Mouse (Mus musculus) forebrain, embryonic 13.5 days (tissue): ENCODE results near the gene Ccdc151. TPM values are rescaled to one million over a fixed set of nuclear protein-coding genes. Genes with fewer than 3 reads are reported as not detected.

Experiments
- ATAC-seq: fragments of 200-750 bp; cut with Nextera tagmentation; 2 replicates; pipeline ENCODE4 v1.8.0; 2017
- H3K27ac ChIP-seq: fragments of 300-500 bp; sonication (generic); 2 replicates; pipeline ENCODE4 v1.5.1; 2015; ENCODE audit warnings: inconsistent platforms, mild to moderate bottlenecking, moderate library complexity
- H3K27me3 ChIP-seq: fragments of 300-500 bp; sonication (generic); 2 replicates; pipeline ENCODE4 v1.6.1; 2015; ENCODE audit warnings: mild to moderate bottlenecking, inconsistent platforms
- H3K36me3 ChIP-seq: fragments of 300-500 bp; sonication (generic); 2 replicates; pipeline ENCODE4 v1.6.1; 2015; ENCODE audit warnings: mild to moderate bottlenecking, inconsistent platforms; ENCODE audit not compliant: poor library complexity, severe bottlenecking
- H3K4me1 ChIP-seq: fragments of 300-500 bp; sonication (generic); 2 replicates; pipeline ENCODE4 v1.6.1; 2015; ENCODE audit warnings: inconsistent platforms
- H3K4me2 ChIP-seq: fragments of 300-500 bp; sonication (generic); 2 replicates; pipeline ENCODE4 v1.6.1; 2015; ENCODE audit warnings: inconsistent platforms, mild to moderate bottlenecking, moderate library complexity
- H3K4me3 ChIP-seq: fragments of 300-500 bp; sonication (generic); 2 replicates; pipeline ENCODE4 v1.5.1; 2015; ENCODE audit warnings: mild to moderate bottlenecking, inconsistent platforms
- H3K9ac ChIP-seq: fragments of 300-500 bp; sonication (generic); 2 replicates; pipeline ENCODE4 v1.6.1; 2015; ENCODE audit warnings: mild to moderate bottlenecking, inconsistent platforms
- H3K9me3 ChIP-seq: fragments of 300-500 bp; sonication (generic); replicated peaks from 2 replicates; pipeline ENCODE4 v1.6.1; 2016; ENCODE audit warnings: inconsistent platforms
- WGBS: fragments of 180-500 bp; shearing (Covaris S2); methylation state at CpG from one replicate; pipeline ENCODE4 v1.1.7; 2015; 5-methylcytosine and 5-hydroxymethylcytosine counted together
- polyA plus RNA-seq: library from polyadenylated mRNA; unstranded; fragments of >200 nt; fragmentation: Nextera tagmentation; extraction: Ambion mirVana; gene quantifications from 2 replicates; pipeline ENCODE4 v1.2.1, GENCODE M21; 2015

Ccdc151 gene
- polyA plus RNA-seq, 1 experiment from 2014 or later, result 4.0 TPM

DNA sequence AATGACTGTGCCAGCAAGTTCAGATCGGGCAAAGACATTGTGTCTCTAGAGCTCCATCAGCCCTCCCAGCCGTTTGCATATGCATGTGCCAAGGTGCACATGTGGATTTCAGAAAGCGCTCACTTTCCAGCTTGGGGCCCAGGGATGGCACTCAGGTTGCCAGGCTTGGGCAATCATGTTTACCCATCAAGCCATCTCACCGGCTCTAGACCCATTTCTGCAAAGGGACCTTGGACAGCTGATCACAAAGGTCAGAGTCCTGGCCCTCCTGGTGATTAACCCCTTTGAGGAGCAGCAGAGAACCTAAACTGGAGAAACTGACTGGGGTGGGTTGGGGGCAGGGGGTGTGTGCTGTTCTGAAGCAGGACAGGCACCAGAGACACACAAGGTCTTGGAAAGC lies 10.2 kb downstream of the Ccdc151 start:
- Histone ChIP-seq H3K4me1 (peaks cover 22% of the 10 kb centered on the region), H3K36me3 (no peaks in the 10 kb centered on the region), H3K9ac (no peak overlapping the region), H3K27ac (no peak overlapping the region), H3K4me2 (no peak overlapping the region), H3K27me3 (peaks cover 53% of the 10 kb centered on the region), H3K4me3 (no peak overlapping the region), H3K9me3 (no peaks in the 10 kb centered on the region)
- 84% methylated on average over 4 of the region's 4 CpGs for WGBS
- no peak for ATAC-seq

- ATAC-seq, result peak; percentile 50; the same call in 1 of the 2 replicates
- 1% methylated on average over 42 of the region's 42 CpGs for WGBS
These were observed 13.0 kb downstream of the Ccdc151 start, which contains the start of gene Rgl3 for GRCm38 (mm10) chr9:21989230-21990110. Gene Rgl3, minus strand, starts transcription at chr9:21989446.

DNA sequence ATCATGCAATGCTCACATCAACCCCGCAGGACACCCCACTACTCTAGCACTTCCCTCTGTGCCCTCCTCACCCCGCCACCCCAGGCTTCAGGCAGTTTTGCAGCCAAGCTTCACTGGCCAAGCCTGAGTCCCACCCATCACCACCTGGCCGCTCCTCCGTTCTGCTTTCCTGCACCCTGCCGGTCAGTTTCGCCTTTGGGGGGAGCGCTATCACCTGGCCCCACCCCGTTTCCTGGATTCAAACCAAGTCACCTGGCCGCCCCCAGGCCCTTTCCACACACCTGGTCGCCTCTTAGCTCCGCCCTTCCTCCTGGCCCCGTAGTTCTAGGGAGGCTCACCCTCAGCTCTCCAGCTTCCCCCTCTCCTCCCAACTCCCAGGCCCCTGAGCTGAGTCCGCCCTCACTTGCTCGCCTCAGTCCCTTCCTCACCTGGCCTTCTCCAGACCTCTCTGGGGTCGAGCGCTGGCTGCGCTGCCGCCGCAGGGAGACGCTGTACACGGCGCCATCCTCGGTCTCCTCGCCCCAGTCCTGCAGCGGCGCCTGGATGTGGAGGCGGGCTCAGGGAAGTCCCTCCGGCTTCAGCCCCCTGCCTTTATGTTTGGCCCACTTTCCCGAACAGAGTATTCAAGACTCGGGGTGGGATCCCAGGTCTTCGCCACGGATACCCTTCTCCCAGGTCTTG lies 13.9 kb downstream of the Ccdc151 start:
- Histone ChIP-seq H3K9me3 (no peaks in the 10 kb centered on the region), H3K27ac (no peak overlapping the region), H3K36me3 (no peaks in the 10 kb centered on the region), H3K27me3 (peaks cover 75% of the 10 kb centered on the region), H3K4me1 (peaks cover 22% of the 10 kb centered on the region), H3K9ac (peak overlapping the region; percentile 53), H3K4me2 (peak overlapping the region; percentile 59), H3K4me3 (peak overlapping the region; percentile 39)
- ATAC-seq, result peak; percentile 53; the same call in 1 of the 2 replicates
- WGBS, result 1% methylated on average over 32 of the region's 32 CpGs

More at GRCm38 (mm10) chr9:21989230-21990110, 13.0 kb downstream of the Ccdc151 start, which contains the start of gene Rgl3:
- H3K9ac ChIP-seq, result peak within 1 kb of the TSS; percentile 53
- H3K4me2 ChIP-seq, result peak within 1 kb of the TSS; percentile 59
- no peak within 1 kb of the TSS for H3K27ac ChIP-seq
- peak within 1 kb of the TSS; percentile 39 for H3K4me3 ChIP-seq
- no peaks in the 10 kb centered on the region for H3K9me3 ChIP-seq
- no peaks in the 10 kb centered on the region for H3K36me3 ChIP-seq
- H3K27me3 ChIP-seq, result peaks cover 71% of the 10 kb centered on the region
- H3K4me1 ChIP-seq, result peaks cover 22% of the 10 kb centered on the region

- Histone ChIP-seq H3K27me3 (peaks cover 81% of the 10 kb centered on the region), H3K27ac (no peak overlapping the region), H3K4me2 (peak overlapping the region; percentile 59), H3K9me3 (no peaks in the 10 kb centered on the region), H3K4me3 (peak overlapping the region; percentile 39; the same call in 1 of the 2 replicates), H3K4me1 (peaks cover 22% of the 10 kb centered on the region), H3K9ac (no peak overlapping the region), H3K36me3 (no peaks in the 10 kb centered on the region)
- WGBS, result 9% methylated on average over 36 of the region's 36 CpGs
- ATAC-seq, result no peak
These were observed 14.7 kb downstream of the Ccdc151 start for GRCm38 (mm10) chr9:21987592-21988342.

- Histone ChIP-seq H3K4me1 (peaks cover 12% of the 10 kb centered on the region), H3K36me3 (no peaks in the 10 kb centered on the region), H3K9ac (no peak overlapping the region), H3K4me3 (no peak overlapping the region), H3K27ac (no peak overlapping the region), H3K27me3 (peaks cover 45% of the 10 kb centered on the region), H3K9me3 (no peaks in the 10 kb centered on the region), H3K4me2 (no peak overlapping the region)
- no peak for ATAC-seq
- 5% methylated on average over 3 of the region's 3 CpGs for WGBS
These were observed 18.5 kb downstream of the Ccdc151 start for GRCm38 (mm10) chr9:21983911-21984310.

- ATAC-seq, result no peak
- 93% methylated on average over 4 of the region's 4 CpGs for WGBS
- H3K27ac ChIP-seq, result no peak overlapping the region
These were observed 23.9 kb downstream of the Ccdc151 start for GRCm38 (mm10) chr9:21978398-21979128.

DNA sequence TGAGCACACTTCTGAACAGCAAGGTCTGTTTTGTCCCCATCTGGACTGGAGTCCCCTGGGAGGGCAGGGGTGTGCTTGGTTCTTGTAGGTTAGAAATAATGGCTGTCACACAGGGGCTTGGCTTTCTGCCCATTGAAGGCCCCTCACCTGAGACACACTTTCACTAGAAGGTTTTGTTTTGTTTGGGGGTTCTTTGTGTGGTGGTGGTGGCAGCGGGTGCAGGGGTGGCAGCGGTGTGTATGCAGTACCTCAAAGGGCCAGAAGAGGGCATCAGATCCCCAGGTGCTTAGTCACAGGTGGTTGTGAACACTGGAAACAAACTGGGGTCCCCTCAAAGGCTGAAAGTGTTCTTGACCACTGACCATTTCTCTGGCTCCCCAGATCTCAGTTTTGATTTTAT lies 24.5 kb downstream of the Ccdc151 start:
- no peaks in the 10 kb centered on the region for H3K36me3 ChIP-seq
- no peak overlapping the region for H3K4me3 ChIP-seq
- 0 out of 2 replicates have a peak, but pooled peaks cover 7% of the 10 kb centered on the region for H3K4me1 ChIP-seq
- no peak overlapping the region for H3K27ac ChIP-seq
- no peak for ATAC-seq
- no peak overlapping the region for H3K4me2 ChIP-seq
- no peak overlapping the region for H3K9ac ChIP-seq
- 0 out of 2 replicates have a peak, but pooled peaks cover 2% of the 10 kb centered on the region for H3K27me3 ChIP-seq
- 28% methylated on average over 2 of the region's 2 CpGs for WGBS
- no peaks in the 10 kb centered on the region for H3K9me3 ChIP-seq

More at GRCm38 (mm10) chr9:21978398-21979128, 23.9 kb downstream of the Ccdc151 start:
- Histone ChIP-seq H3K4me2 (no peak overlapping the region), H3K4me1 (0 out of 2 replicates have a peak, but pooled peaks cover 7% of the 10 kb centered on the region), H3K36me3 (no peaks in the 10 kb centered on the region), H3K4me3 (no peak overlapping the region), H3K9ac (no peak overlapping the region), H3K9me3 (no peaks in the 10 kb centered on the region), H3K27me3 (0 out of 2 replicates have a peak, but pooled peaks cover 6% of the 10 kb centered on the region)

- H3K4me3 ChIP-seq, result no peak overlapping the region
- 0 out of 2 replicates have a peak, but pooled peaks cover 7% of the 10 kb centered on the region for H3K4me1 ChIP-seq
- no peak overlapping the region for H3K9ac ChIP-seq
- peak overlapping the region; percentile 25; the same call in 1 of the 2 replicates for H3K27ac ChIP-seq
- 85% methylated on average over 5 of the region's 5 CpGs for WGBS
- H3K4me2 ChIP-seq, result no peak overlapping the region
- H3K27me3 ChIP-seq, result no peaks in the 10 kb centered on the region
- H3K36me3 ChIP-seq, result no peaks in the 10 kb centered on the region
- H3K9me3 ChIP-seq, result no peaks in the 10 kb centered on the region
- ATAC-seq, result no peak
These were observed 25.1 kb downstream of the Ccdc151 start for GRCm38 (mm10) chr9:21977331-21977730.

DNA sequence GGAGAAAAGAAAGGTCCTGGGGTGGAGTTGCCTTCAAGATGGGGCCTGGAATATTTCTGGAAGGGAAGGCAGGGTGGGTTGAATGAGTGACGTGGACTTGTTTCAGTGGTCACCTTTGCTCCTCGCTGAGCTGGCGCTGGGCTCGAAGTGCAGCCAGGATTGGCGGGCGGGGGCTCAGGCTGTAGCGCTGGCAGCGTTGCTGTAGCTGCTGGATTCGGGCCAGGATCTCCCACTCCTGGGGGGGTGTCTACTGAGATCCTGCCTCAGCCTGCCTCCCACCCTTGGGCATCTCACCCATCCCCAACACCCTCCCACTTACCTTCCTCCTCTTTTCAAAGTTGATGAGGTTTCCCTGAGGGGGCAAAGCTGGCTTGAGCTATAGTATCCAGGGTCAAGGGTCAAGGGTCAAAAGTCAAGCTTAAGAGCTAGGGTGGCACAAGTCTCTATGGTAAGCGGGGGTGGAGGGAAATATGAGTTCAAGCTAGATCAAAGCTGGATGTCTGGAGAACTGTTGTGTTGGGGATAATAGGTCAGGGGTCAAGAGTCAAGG lies 25.7 kb downstream of the Ccdc151 start:
- H3K9me3 ChIP-seq, result no peaks in the 10 kb centered on the region
- H3K4me1 ChIP-seq, result 0 out of 2 replicates have a peak, but pooled peaks cover 7% of the 10 kb centered on the region
- H3K4me2 ChIP-seq, result no peak overlapping the region
- no peak for ATAC-seq
- H3K27ac ChIP-seq, result no peak overlapping the region
- WGBS, result 76% methylated on average over 10 of the region's 10 CpGs
- no peak overlapping the region for H3K9ac ChIP-seq
- H3K27me3 ChIP-seq, result no peaks in the 10 kb centered on the region
- H3K36me3 ChIP-seq, result no peaks in the 10 kb centered on the region
- no peak overlapping the region for H3K4me3 ChIP-seq

DNA sequence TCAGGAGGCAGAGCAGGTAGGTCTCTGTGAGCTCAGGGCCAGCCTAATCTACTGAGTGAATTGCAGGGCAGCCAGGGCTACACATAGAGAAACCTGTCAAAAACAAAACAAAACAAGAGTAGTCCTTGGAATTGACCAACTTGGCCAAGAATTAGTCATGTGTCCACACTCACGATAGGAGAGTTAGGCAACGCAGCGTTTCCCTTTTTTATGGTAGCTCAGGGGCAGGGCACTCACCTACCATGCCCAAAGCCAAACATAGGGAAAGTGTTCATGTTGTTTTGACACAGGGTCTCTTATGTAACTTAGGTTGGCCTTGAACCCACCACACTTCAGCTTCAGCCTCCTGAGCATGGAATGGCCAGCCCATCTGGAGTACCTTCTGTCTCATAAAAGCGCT lies 33.1 kb downstream of the Ccdc151 start:
- Histone ChIP-seq H3K27ac (no peak overlapping the region), H3K9ac (no peak overlapping the region), H3K4me2 (no peak overlapping the region), H3K4me3 (no peak overlapping the region), H3K27me3 (0 out of 2 replicates have a peak, but pooled peaks cover 6% of the 10 kb centered on the region), H3K36me3 (no peaks in the 10 kb centered on the region), H3K4me1 (no peaks in the 10 kb centered on the region), H3K9me3 (no peaks in the 10 kb centered on the region)
- 90% methylated on average over 4 of the region's 4 CpGs for WGBS
- no peak for ATAC-seq

- ATAC-seq, result no peak
- Histone ChIP-seq H3K9ac (no peak overlapping the region), H3K9me3 (no peaks in the 10 kb centered on the region), H3K4me2 (no peak overlapping the region), H3K27ac (no peak overlapping the region), H3K27me3 (peaks cover 10% of the 10 kb centered on the region), H3K4me1 (no peaks in the 10 kb centered on the region), H3K4me3 (no peak overlapping the region), H3K36me3 (no peaks in the 10 kb centered on the region)
- 74% methylated on average over 6 of the region's 6 CpGs for WGBS
These were observed 33.6 kb downstream of the Ccdc151 start for GRCm38 (mm10) chr9:21968883-21969282.
